Mouse (Mus musculus): ENCODE results near the gene Tmem132b.

DNA sequence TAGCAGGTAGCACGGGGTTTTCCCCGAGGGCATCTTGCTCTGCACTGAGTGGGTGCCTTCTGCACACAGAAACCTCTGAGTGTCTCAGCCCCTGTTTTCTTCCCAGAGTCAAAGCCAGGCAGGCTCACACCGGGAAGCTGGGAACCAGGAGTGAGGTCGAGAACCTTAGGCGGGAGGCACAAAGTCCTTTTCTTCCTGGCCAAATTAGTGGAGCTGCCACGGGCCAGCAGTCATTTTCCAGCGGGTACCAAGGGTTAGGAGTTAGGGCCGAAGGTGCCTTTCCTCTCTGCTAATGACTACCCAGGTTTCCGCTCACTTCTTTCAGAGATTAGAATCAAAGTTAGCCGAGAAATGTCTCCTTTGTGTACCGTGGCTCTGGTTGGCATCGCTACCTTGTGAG, 75.6 kb downstream of the Tmem132b start:
- TF ChIP-seq POLR2A (IDR thresholded peaks at IDR 0.05; ENCODE audit: insufficient read length, low read depth) (no peak), TCF12 (IDR thresholded peaks at IDR 0.05; ENCODE audit: insufficient read depth, poor library complexity, severe bottlenecking) (no peak), CEBPB (IDR thresholded peaks at IDR 0.05; ENCODE audit: insufficient read depth, poor library complexity, severe bottlenecking) (no peak), SRF (IDR thresholded peaks at IDR 0.05; ENCODE audit: control insufficient read depth, insufficient read length, low read depth) (no peak), MYOD1 (IDR thresholded peaks at IDR 0.05; ENCODE audit: control insufficient read depth in 1 of 3, insufficient read length in 2 of 3, low read depth in 2 of 3) (no peak), MYOG (IDR thresholded peaks at IDR 0.05; ENCODE audit: control insufficient read depth in 1 of 3, insufficient read depth in 1 of 3, insufficient read length in 2 of 3, low read depth in 2 of 3) (no peak)
